Mouse (Mus musculus): ENCODE data around the gene Nt5c2. TPM values are rescaled to one million over a fixed set of nuclear protein-coding genes. Genes with fewer than 3 reads are reported as not detected.

The Nt5c2 gene
- 10 to 100 TPM; 38.6 to 51.7 TPM for polyA plus RNA-seq (2017; shearing (Covaris generic))

DNA sequence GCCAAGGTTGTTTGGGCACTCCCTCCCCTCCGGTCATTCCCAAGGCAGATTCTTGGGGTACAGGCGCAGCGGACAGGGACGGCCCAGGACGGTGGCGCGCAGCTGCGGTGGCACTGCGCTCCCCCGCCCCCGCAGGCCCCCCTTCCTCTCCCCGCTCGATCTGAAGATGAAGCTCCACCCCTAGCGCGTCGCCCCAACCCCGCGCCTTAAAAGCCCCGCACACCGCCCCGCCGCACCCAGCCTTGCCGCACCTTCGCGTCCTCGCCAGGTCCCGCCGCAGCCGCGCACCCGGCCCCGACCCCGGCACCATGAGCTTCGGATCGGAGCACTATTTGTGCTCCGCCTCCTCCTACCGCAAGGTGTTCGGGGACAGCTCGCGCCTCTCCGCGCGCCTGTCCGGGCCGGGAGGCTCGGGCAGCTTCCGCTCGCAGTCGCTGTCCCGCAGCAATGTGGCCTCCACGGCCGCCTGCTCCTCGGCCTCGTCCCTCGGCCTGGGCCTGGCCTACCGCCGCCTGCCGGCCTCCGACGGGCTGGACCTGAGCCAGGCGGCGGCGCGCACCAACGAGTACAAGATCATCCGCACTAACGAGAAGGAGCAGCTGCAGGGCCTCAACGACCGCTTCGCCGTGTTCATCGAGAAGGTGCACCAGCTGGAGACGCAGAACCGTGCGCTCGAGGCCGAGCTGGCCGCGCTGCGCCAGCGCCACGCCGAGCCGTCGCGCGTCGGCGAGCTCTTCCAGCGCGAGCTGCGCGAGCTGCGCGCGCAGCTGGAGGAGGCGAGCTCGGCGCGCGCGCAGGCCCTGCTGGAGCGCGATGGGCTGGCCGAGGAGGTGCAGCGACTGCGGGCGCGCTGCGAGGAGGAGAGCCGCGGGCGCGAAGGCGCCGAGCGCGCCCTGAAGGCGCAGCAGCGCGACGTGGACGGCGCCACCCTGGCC is at the start of gene Nt5c2, which contains the start of gene Ina:
TSS of gene Nt5c2 (minus strand) at position 707 of the 935 bp plus-strand sequence.
TSS of gene Ina (plus strand) at position 252 of the 935 bp plus-strand sequence.

DNA sequence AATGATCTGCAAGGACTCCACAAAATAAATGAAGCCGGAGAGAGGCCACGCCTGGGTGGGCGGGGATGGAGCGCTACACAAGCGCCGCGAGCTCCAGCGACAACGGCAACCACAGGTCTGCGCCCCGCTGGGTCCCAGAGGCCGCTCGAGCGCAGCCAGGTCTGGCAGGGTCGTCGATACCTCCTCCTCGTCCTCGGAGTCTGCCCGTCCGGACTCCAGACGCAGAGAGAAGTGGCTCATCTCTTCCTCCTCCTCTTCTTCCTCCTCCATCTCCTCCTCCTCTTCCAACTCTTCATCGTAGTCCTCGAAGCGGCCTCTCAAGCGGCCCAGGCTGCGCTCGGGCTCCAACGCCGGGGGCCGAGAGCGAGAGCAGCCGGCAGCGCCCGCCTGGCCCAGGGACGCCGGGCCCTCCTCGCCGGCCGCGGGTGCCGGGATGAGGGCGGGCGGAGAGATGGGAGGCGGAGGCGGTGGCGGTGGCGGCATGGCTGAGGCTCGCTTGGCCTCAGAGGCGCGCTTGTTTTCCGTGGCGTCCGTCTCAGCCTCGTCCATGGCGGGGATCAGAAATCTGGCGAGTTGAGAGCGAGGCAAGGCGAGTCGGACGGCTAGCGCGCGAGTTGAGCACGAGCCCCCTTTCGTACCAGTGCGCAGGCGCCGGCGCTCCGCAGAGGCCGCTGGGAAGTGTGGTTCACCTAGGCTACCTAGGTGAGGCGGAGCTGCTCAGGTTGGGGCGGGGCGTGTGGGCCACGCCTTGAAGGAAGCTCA is 35.5 kb upstream of the Nt5c2 start, which contains the start of gene Pcgf6:
TSS of gene Pcgf6 (minus strand) at position 636 of the 762 bp plus-strand sequence.

Other genes with a start within 250 kb of the Nt5c2 start
- under 1 TPM in 1 of 2 experiments, not detected in 1; 0.25 TPM for gene Ina, start 455 bp downstream of the Nt5c2 start, polyA plus RNA-seq (2017; shearing (Covaris generic))
- gene Pcgf6, start 35.8 kb upstream of the Nt5c2 start, polyA plus RNA-seq (2017; shearing (Covaris generic)): 10 to 100 TPM; 23.1 to 27.1 TPM
- gene Taf5, start 52.6 kb upstream of the Nt5c2 start, polyA plus RNA-seq (2017; shearing (Covaris generic)): 10 to 100 TPM; 11.5 to 13.1 TPM
- 100 to 1,000 TPM; 491 to 498 TPM for gene Usmg5, start 75.5 kb upstream of the Nt5c2 start, polyA plus RNA-seq (2017; shearing (Covaris generic))
- gene Pdcd11, start 75.6 kb upstream of the Nt5c2 start, polyA plus RNA-seq (2017; shearing (Covaris generic)): 10 to 100 TPM in 1 of 2 experiments, 1 to 10 TPM in 1; 6.7 to 12.0 TPM
- 10 to 100 TPM; 11.9 to 23.7 TPM for gene Calhm2, start 123.1 kb upstream of the Nt5c2 start, polyA plus RNA-seq (2017; shearing (Covaris generic))
- not detected for gene Calhm1, start 129.1 kb upstream of the Nt5c2 start, polyA plus RNA-seq (2017; shearing (Covaris generic))
- not detected for gene Calhm3, start 142.6 kb upstream of the Nt5c2 start, polyA plus RNA-seq (2017; shearing (Covaris generic))
- gene Neurl1a, start 163.7 kb upstream of the Nt5c2 start, polyA plus RNA-seq (2017; shearing (Covaris generic)): under 1 TPM in 1 of 2 experiments, not detected in 1; 0.28 TPM